Mouse (Mus musculus) intestine, embryonic 15.5 days (tissue): Measurements from ENCODE around the gene Rac3. TPM values are rescaled to one million over a fixed set of nuclear protein-coding genes. Genes with fewer than 3 reads are reported as not detected.

Source experiments
- ATAC-seq: fragments of 200-750 bp; cut with Nextera tagmentation; 2 replicates; pipeline ENCODE4 v1.8.0; 2017; ENCODE audit warnings: moderate TSS enrichment, moderate library complexity
- H3K27ac ChIP-seq: fragments of 300-500 bp; sonication (generic); 2 replicates; pipeline ENCODE4 v1.5.1; 2015; ENCODE audit warnings: mild to moderate bottlenecking, inconsistent platforms
- H3K27me3 ChIP-seq: fragments of 300-500 bp; sonication (generic); replicated peaks from 2 replicates; pipeline ENCODE4 v1.6.1; 2015; ENCODE audit warnings: inconsistent platforms
- H3K36me3 ChIP-seq: fragments of 300-500 bp; sonication (generic); 2 replicates; pipeline ENCODE4 v1.6.1; 2015; ENCODE audit warnings: inconsistent platforms
- H3K4me1 ChIP-seq: fragments of 300-500 bp; sonication (generic); replicated peaks from 2 replicates; pipeline ENCODE4 v1.6.1; 2015; ENCODE audit warnings: inconsistent platforms
- H3K4me2 ChIP-seq: fragments of 300-500 bp; sonication (generic); replicated peaks from 2 replicates; pipeline ENCODE4 v1.6.1; 2015; ENCODE audit warnings: mild to moderate bottlenecking, inconsistent platforms
- H3K4me3 ChIP-seq: fragments of 300-500 bp; sonication (generic); replicated peaks from 2 replicates; pipeline ENCODE4 v1.5.1; 2015; ENCODE audit warnings: inconsistent platforms
- H3K9ac ChIP-seq: fragments of 300-500 bp; sonication (generic); 2 replicates; pipeline ENCODE4 v1.6.1; 2015; ENCODE audit warnings: inconsistent platforms
- H3K9me3 ChIP-seq: fragments of 300-500 bp; sonication (generic); 2 replicates; pipeline ENCODE4 v1.6.1; 2016; ENCODE audit warnings: inconsistent platforms
- whole genome bisulfite sequencing: fragments of 180-500 bp; shearing (Covaris S2); methylation state at CpG from one replicate; pipeline ENCODE4 v1.1.7; 2015; 5-methylcytosine and 5-hydroxymethylcytosine counted together
- polyA plus RNA-seq: library from polyadenylated mRNA; unstranded; fragments of >200 nt; fragmentation: Nextera tagmentation; extraction: Ambion mirVana; gene quantifications from 2 replicates; pipeline ENCODE4 v1.2.1, GENCODE M21; 2015

Gene Rac3
- polyA plus RNA-seq, 1 experiment from 2014 or later: 35.8 TPM

- WGBS: 81% methylated on average over 3 of the region's 3 CpGs
- no peaks in the 10 kb centered on the region for H3K27me3 ChIP-seq
- no peaks in the 10 kb centered on the region for H3K9me3 ChIP-seq
- no peak overlapping the region for H3K9ac ChIP-seq
- H3K27ac ChIP-seq: no peak overlapping the region
- H3K36me3 ChIP-seq: peaks cover 15% of the 10 kb centered on the region; the same call in 1 of the 2 replicates
- H3K4me1 ChIP-seq: no peaks in the 10 kb centered on the region
- ATAC-seq: no peak
- no peak overlapping the region for H3K4me2 ChIP-seq
- H3K4me3 ChIP-seq: no peak overlapping the region
Measured at GRCm38 (mm10) chr11:120689365-120689764, 31.9 kb upstream of the Rac3 start.

GRCm38 (mm10) chr11:120692471-120693011 lies 28.7 kb upstream of the Rac3 start:
- 89% methylated on average over 4 of the region's 4 CpGs for WGBS
- Histone ChIP-seq H3K4me1 (peaks cover 9% of the 10 kb centered on the region; the same call in 1 of the 2 replicates), H3K4me3 (no peak overlapping the region), H3K9me3 (no peaks in the 10 kb centered on the region), H3K9ac (no peak overlapping the region), H3K36me3 (peaks cover 8% of the 10 kb centered on the region; the same call in 1 of the 2 replicates), H3K27ac (no peak overlapping the region), H3K27me3 (no peaks in the 10 kb centered on the region), H3K4me2 (no peak overlapping the region)
- no peak for ATAC-seq

- no peak for ATAC-seq
- no peak overlapping the region for H3K27ac ChIP-seq
- peaks cover 8% of the 10 kb centered on the region; the same call in 1 of the 2 replicates for H3K36me3 ChIP-seq
- no peaks in the 10 kb centered on the region for H3K9me3 ChIP-seq
- H3K4me2 ChIP-seq: no peak overlapping the region
- no peak overlapping the region for H3K9ac ChIP-seq
- H3K4me1 ChIP-seq: peaks cover 11% of the 10 kb centered on the region; the same call in 1 of the 2 replicates
- no peak overlapping the region for H3K4me3 ChIP-seq
- 77% methylated on average over 3 of the region's 3 CpGs for WGBS
- no peaks in the 10 kb centered on the region for H3K27me3 ChIP-seq
Measured at GRCm38 (mm10) chr11:120693461-120693860, 27.8 kb upstream of the Rac3 start.

- no peak overlapping the region for H3K9ac ChIP-seq
- H3K4me2 ChIP-seq: no peak overlapping the region
- no peaks in the 10 kb centered on the region for H3K27me3 ChIP-seq
- peaks cover 11% of the 10 kb centered on the region; the same call in 1 of the 2 replicates for H3K4me1 ChIP-seq
- H3K4me3 ChIP-seq: no peak overlapping the region
- peaks cover 11% of the 10 kb centered on the region; the same call in 1 of the 2 replicates for H3K36me3 ChIP-seq
- no peak overlapping the region for H3K27ac ChIP-seq
- peak; percentile 50; the same call in 1 of the 2 replicates for ATAC-seq
- WGBS: 36% methylated on average over 4 of the region's 4 CpGs
- H3K9me3 ChIP-seq: no peaks in the 10 kb centered on the region
Measured at GRCm38 (mm10) chr11:120695184-120695583, 26.1 kb upstream of the Rac3 start.

GRCm38 (mm10) chr11:120695641-120696040 lies 25.6 kb upstream of the Rac3 start:
- WGBS: 46% methylated on average over 12 of the region's 12 CpGs
- no peak overlapping the region for H3K4me2 ChIP-seq
- no peak overlapping the region for H3K27ac ChIP-seq
- H3K4me3 ChIP-seq: no peak overlapping the region
- H3K9me3 ChIP-seq: no peaks in the 10 kb centered on the region
- H3K4me1 ChIP-seq: peaks cover 11% of the 10 kb centered on the region; the same call in 1 of the 2 replicates
- no peaks in the 10 kb centered on the region for H3K27me3 ChIP-seq
- H3K36me3 ChIP-seq: peaks cover 11% of the 10 kb centered on the region; the same call in 1 of the 2 replicates
- ATAC-seq: peak; percentile 39; the same call in 1 of the 2 replicates
- H3K9ac ChIP-seq: no peak overlapping the region

GRCm38 (mm10) chr11:120696568-120696967 lies 24.7 kb upstream of the Rac3 start:
- no peak for ATAC-seq
- WGBS: 92% methylated on average over 6 of the region's 6 CpGs
- H3K9me3 ChIP-seq: no peaks in the 10 kb centered on the region

GRCm38 (mm10) chr11:120697741-120698140 lies 23.5 kb upstream of the Rac3 start:
- Histone ChIP-seq H3K4me1 (peaks cover 11% of the 10 kb centered on the region; the same call in 1 of the 2 replicates), H3K27ac (peak overlapping the region; percentile 20; the same call in 1 of the 2 replicates), H3K9me3 (no peaks in the 10 kb centered on the region), H3K27me3 (no peaks in the 10 kb centered on the region), H3K4me3 (no peak overlapping the region), H3K4me2 (no peak overlapping the region), H3K9ac (no peak overlapping the region), H3K36me3 (peaks cover 23% of the 10 kb centered on the region)
- 53% methylated on average over 10 of the region's 10 CpGs for WGBS
- no peak; the same call in 1 of the 2 replicates for ATAC-seq

More at GRCm38 (mm10) chr11:120696568-120696967, 24.7 kb upstream of the Rac3 start:
- peaks cover 11% of the 10 kb centered on the region; the same call in 1 of the 2 replicates for H3K4me1 ChIP-seq
- no peak overlapping the region for H3K4me3 ChIP-seq
- no peak overlapping the region for H3K9ac ChIP-seq
- no peak overlapping the region for H3K4me2 ChIP-seq
- H3K36me3 ChIP-seq: peaks cover 16% of the 10 kb centered on the region; the same call in 1 of the 2 replicates
- no peaks in the 10 kb centered on the region for H3K27me3 ChIP-seq
- no peak overlapping the region for H3K27ac ChIP-seq

- no peak for ATAC-seq
- no peak overlapping the region for H3K27ac ChIP-seq
Measured at GRCm38 (mm10) chr11:120703696-120704454, 17.4 kb upstream of the Rac3 start.

GRCm38 (mm10) chr11:120704486-120705325 lies 16.6 kb upstream of the Rac3 start:
- H3K27ac ChIP-seq: no peak overlapping the region
- H3K9ac ChIP-seq: peak overlapping the region; percentile 3; the same call in 1 of the 2 replicates
- no peaks in the 10 kb centered on the region for H3K9me3 ChIP-seq
- no peak for ATAC-seq
- H3K36me3 ChIP-seq: peaks cover 20% of the 10 kb centered on the region; the same call in 1 of the 2 replicates
- 38% methylated on average over 8 of the region's 8 CpGs for WGBS
- H3K4me1 ChIP-seq: peaks cover 45% of the 10 kb centered on the region
- no peak overlapping the region for H3K4me3 ChIP-seq
- no peak overlapping the region for H3K4me2 ChIP-seq
- no peaks in the 10 kb centered on the region for H3K27me3 ChIP-seq

More at GRCm38 (mm10) chr11:120703696-120704454, 17.4 kb upstream of the Rac3 start:
- peaks cover 25% of the 10 kb centered on the region for H3K36me3 ChIP-seq
- H3K4me2 ChIP-seq: no peak overlapping the region
- H3K27me3 ChIP-seq: no peaks in the 10 kb centered on the region
- 45% methylated on average over 15 of the region's 15 CpGs for WGBS
- no peak overlapping the region for H3K4me3 ChIP-seq
- peak overlapping the region; percentile 3; the same call in 1 of the 2 replicates for H3K9ac ChIP-seq
- peaks cover 42% of the 10 kb centered on the region for H3K4me1 ChIP-seq
- H3K9me3 ChIP-seq: no peaks in the 10 kb centered on the region

- H3K9me3 ChIP-seq: no peaks in the 10 kb centered on the region
- peaks cover 24% of the 10 kb centered on the region; the same call in 1 of the 2 replicates for H3K36me3 ChIP-seq
- no peak overlapping the region for H3K4me3 ChIP-seq
- peaks cover 52% of the 10 kb centered on the region for H3K4me1 ChIP-seq
- no peak overlapping the region for H3K27ac ChIP-seq
- 65% methylated on average over 5 of the region's 5 CpGs for WGBS
- H3K27me3 ChIP-seq: no peaks in the 10 kb centered on the region
- no peak overlapping the region for H3K4me2 ChIP-seq
- no peak overlapping the region for H3K9ac ChIP-seq
- ATAC-seq: no peak
Measured at GRCm38 (mm10) chr11:120706120-120706519, 15.2 kb upstream of the Rac3 start.

GRCm38 (mm10) chr11:120707225-120707624 lies 14.0 kb upstream of the Rac3 start:
- H3K36me3 ChIP-seq: peaks cover 16% of the 10 kb centered on the region; the same call in 1 of the 2 replicates
- no peak overlapping the region for H3K9ac ChIP-seq
- 30% methylated on average over 12 of the region's 12 CpGs for WGBS
- H3K4me3 ChIP-seq: no peak overlapping the region
- ATAC-seq: no peak
- no peaks in the 10 kb centered on the region for H3K27me3 ChIP-seq
- peaks cover 54% of the 10 kb centered on the region for H3K4me1 ChIP-seq
- no peak overlapping the region for H3K27ac ChIP-seq
- no peaks in the 10 kb centered on the region for H3K9me3 ChIP-seq
- no peak overlapping the region for H3K4me2 ChIP-seq
